Mouse (Mus musculus): ENCODE measurements around the gene Slc19a3. TPM values are rescaled to one million over a fixed set of nuclear protein-coding genes. Genes with fewer than 3 reads are reported as not detected.
"Not testable (repeated sequence)": the region's sequence is repeated elsewhere in the genome, so short reads cannot be mapped to it uniquely, and the experiment has no call there.

The Slc19a3 gene
- polyA plus RNA-seq, 1 experiment from 2014 or later, result 0.51 TPM

DNA sequence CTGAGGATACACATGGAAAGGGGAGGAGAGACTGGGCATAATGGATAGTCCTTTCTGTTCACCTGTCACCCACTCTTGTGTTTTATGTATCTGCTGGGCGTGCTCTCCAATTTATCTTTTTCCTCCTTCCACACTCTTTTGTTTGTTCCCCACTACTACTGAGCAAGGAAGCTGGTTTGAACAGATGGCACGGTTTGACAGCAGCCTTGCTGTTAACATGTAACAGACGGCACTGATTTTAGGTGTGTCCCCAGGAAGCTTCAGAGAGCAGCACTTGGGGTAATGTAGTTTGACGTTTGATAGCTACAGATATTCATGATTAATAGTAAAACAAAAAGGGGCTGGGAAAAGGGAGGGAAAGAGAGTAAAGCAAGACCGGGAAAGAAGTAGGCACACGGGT is 30.8 kb downstream of the Slc19a3 start:
- H3K27me3 ChIP-seq (ENCODE audit: insufficient read depth, low read length), result no peaks in the 10 kb centered on the region
- no peaks in the 10 kb centered on the region for H3K4me1 ChIP-seq (ENCODE audit: insufficient read depth)
- no peak overlapping the region for H3K4me2 ChIP-seq
- TF ChIP-seq CTCF (IDR thresholded peaks at IDR 0.05; ENCODE audit: low read depth), result no peak
- no peak overlapping the region for H3K27ac ChIP-seq (ENCODE audit: low read depth)
- WGBS, result 55% methylated on average over 6 of the region's 6 CpGs
- no peak overlapping the region for H3K9ac ChIP-seq
- no peaks in the 10 kb centered on the region for H3K9me3 ChIP-seq (ENCODE audit: low read depth, low read length)
- DNase-seq, result no peak
- H3K36me3 ChIP-seq (ENCODE audit: insufficient read depth), result no peaks in the 10 kb centered on the region
- no peak overlapping the region for H3K4me3 ChIP-seq (ENCODE audit: low read depth, low read length)
- no peak for ATAC-seq (ENCODE audit: insufficient read depth)

- 64% methylated on average over 8 of the region's 8 CpGs for WGBS
- H3K27ac ChIP-seq (ENCODE audit: low read depth), result no peak overlapping the region
- no peak overlapping the region for H3K4me2 ChIP-seq
These were observed 31.7 kb downstream of the Slc19a3 start for GRCm38 (mm10) chr1:83006218-83007179.

DNA sequence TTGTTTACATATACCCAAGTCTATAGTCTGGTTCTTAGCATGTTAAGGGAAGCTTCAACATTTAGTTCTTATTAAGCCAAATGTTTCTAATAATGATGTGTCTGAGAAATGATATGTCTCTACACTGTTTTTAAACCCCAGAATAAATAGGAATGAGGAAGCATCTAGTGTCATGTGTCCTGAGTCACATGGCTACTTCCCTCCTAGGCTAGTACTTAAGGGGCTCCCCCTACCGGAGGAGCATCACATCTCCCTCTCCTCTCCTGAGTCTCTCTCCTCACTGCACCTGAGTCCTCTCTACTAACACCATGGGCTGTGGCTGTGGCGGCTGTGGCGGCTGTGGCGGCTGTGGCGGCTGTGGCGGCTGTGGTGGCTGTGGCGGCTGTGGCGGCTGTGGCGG is 37.9 kb downstream of the Slc19a3 start, which contains the start of gene Gm47959:
Gene Gm47959, plus strand, starts transcription at position 243 of the 400 bp plus-strand sequence.
- H3K36me3 ChIP-seq (ENCODE audit: insufficient read depth); H3K4me3 ChIP-seq (ENCODE audit: low read depth, low read length); H3K9ac ChIP-seq; H3K9me3 ChIP-seq (ENCODE audit: low read depth, low read length); DNase-seq; H3K4me2 ChIP-seq; H3K4me1 ChIP-seq (ENCODE audit: insufficient read depth); H3K27ac ChIP-seq (ENCODE audit: low read depth); H3K27me3 ChIP-seq (ENCODE audit: insufficient read depth, low read length); ATAC-seq (ENCODE audit: insufficient read depth): not testable (repeated sequence)
- WGBS, result 92% methylated on average over 7 of the region's 9 CpGs

More at GRCm38 (mm10) chr1:83006218-83007179, 31.7 kb downstream of the Slc19a3 start:
- no peak overlapping the region for H3K9ac ChIP-seq
- no peaks in the 10 kb centered on the region for H3K27me3 ChIP-seq (ENCODE audit: insufficient read depth, low read length)
- no peaks in the 10 kb centered on the region for H3K36me3 ChIP-seq (ENCODE audit: insufficient read depth)
- H3K4me3 ChIP-seq (ENCODE audit: low read depth, low read length), result no peak overlapping the region
- TF ChIP-seq CTCF (IDR thresholded peaks at IDR 0.05; ENCODE audit: low read depth), result no peak
- H3K9me3 ChIP-seq (ENCODE audit: low read depth, low read length), result no peaks in the 10 kb centered on the region
- no peaks in the 10 kb centered on the region for H3K4me1 ChIP-seq (ENCODE audit: insufficient read depth)
- DNase-seq (no peak), ATAC-seq (ENCODE audit: insufficient read depth) (no peak)

- no peak for TF ChIP-seq CTCF (IDR thresholded peaks at IDR 0.05; ENCODE audit: low read depth)
- Histone ChIP-seq H3K27me3 (ENCODE audit: insufficient read depth, low read length) (no peaks in the 10 kb centered on the region), H3K4me3 (ENCODE audit: low read depth, low read length) (no peak overlapping the region), H3K9ac (no peak overlapping the region), H3K4me1 (ENCODE audit: insufficient read depth) (no peaks in the 10 kb centered on the region), H3K9me3 (ENCODE audit: low read depth, low read length) (no peaks in the 10 kb centered on the region), H3K36me3 (ENCODE audit: insufficient read depth) (no peaks in the 10 kb centered on the region), H3K27ac (ENCODE audit: low read depth) (no peak overlapping the region), H3K4me2 (no peak overlapping the region)
- no peak for DNase-seq
- 79% methylated on average over 3 of the region's 3 CpGs for WGBS
- ATAC-seq (ENCODE audit: insufficient read depth), result no peak
These were observed 44.3 kb downstream of the Slc19a3 start for GRCm38 (mm10) chr1:82993947-82994346.

DNA sequence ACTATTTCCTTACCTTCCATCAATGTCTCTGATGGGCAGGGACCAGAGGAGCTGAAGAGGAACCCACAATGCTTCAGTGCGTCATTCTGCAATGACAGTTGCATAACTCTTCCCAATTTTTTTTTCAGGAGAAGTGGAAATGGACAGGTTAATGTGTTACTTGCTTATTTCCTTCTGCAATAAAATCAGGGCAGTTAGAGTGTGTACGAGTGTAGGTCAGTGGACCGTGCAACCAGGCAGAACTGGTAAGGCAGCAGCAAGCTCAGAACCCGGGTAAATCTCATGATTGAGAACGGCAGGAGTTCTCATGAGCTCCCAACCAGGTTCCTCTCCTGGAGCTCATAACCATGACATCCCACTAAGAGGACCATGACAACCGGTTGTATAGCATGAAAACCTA is 46.2 kb downstream of the Slc19a3 start:
- ATAC-seq (ENCODE audit: insufficient read depth) (no peak), DNase-seq (no peak)
- WGBS, result 90% methylated on average over 6 of the region's 6 CpGs

DNA sequence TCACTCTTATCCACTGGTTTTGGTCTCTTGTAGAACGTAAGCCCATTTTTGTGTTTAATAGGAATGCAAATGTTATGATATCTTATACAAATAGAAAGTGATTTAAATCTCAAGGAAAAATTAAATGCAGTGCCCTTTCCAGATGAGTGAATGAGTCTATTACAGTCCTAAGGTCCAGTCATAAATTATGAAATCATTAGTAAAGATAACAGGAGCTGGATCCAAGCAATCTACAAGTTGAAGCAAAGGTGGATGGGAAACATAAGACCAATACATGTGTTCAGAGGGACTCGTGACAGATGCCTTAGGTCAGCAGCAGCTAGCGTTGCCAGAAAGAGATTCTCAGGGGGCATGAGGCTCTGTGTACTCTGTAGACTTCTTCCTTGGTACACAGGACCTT is 46.7 kb downstream of the Slc19a3 start:
- Histone ChIP-seq H3K36me3 (ENCODE audit: insufficient read depth) (no peaks in the 10 kb centered on the region), H3K9me3 (ENCODE audit: low read depth, low read length) (no peaks in the 10 kb centered on the region), H3K4me1 (ENCODE audit: insufficient read depth) (no peaks in the 10 kb centered on the region), H3K4me2 (no peak overlapping the region), H3K27ac (ENCODE audit: low read depth) (no peak overlapping the region), H3K27me3 (ENCODE audit: insufficient read depth, low read length) (no peaks in the 10 kb centered on the region), H3K4me3 (ENCODE audit: low read depth, low read length) (no peak overlapping the region), H3K9ac (no peak overlapping the region)
- DNase-seq, result no peak
- ATAC-seq (ENCODE audit: insufficient read depth), result no peak
- WGBS, result 77% methylated on average over 3 of the region's 3 CpGs
- TF ChIP-seq CTCF (IDR thresholded peaks at IDR 0.05; ENCODE audit: low read depth), result no peak

More for the DNA sequence above, 46.2 kb downstream of the Slc19a3 start:
- TF ChIP-seq CTCF (IDR thresholded peaks at IDR 0.05; ENCODE audit: low read depth), result no peak
- Histone ChIP-seq H3K4me3 (ENCODE audit: low read depth, low read length) (no peak overlapping the region), H3K9me3 (ENCODE audit: low read depth, low read length) (no peaks in the 10 kb centered on the region), H3K4me1 (ENCODE audit: insufficient read depth) (no peaks in the 10 kb centered on the region), H3K9ac (no peak overlapping the region), H3K4me2 (no peak overlapping the region), H3K36me3 (ENCODE audit: insufficient read depth) (no peaks in the 10 kb centered on the region), H3K27ac (ENCODE audit: low read depth) (no peak overlapping the region), H3K27me3 (ENCODE audit: insufficient read depth, low read length) (no peaks in the 10 kb centered on the region)

- H3K9me3 ChIP-seq (ENCODE audit: low read depth, low read length), result no peaks in the 10 kb centered on the region
- TF ChIP-seq CTCF (IDR thresholded peaks at IDR 0.05; ENCODE audit: low read depth), result no peak
- ATAC-seq (ENCODE audit: insufficient read depth), result no peak
These were observed 47.2 kb downstream of the Slc19a3 start for GRCm38 (mm10) chr1:82991062-82991461.

More at GRCm38 (mm10) chr1:82991062-82991461, 47.2 kb downstream of the Slc19a3 start:
- no peak overlapping the region for H3K27ac ChIP-seq (ENCODE audit: low read depth)
- H3K9ac ChIP-seq, result no peak overlapping the region
- no peak overlapping the region for H3K4me3 ChIP-seq (ENCODE audit: low read depth, low read length)
- no peak overlapping the region for H3K4me2 ChIP-seq
- no peaks in the 10 kb centered on the region for H3K27me3 ChIP-seq (ENCODE audit: insufficient read depth, low read length)
- H3K36me3 ChIP-seq (ENCODE audit: insufficient read depth), result no peaks in the 10 kb centered on the region
- H3K4me1 ChIP-seq (ENCODE audit: insufficient read depth), result no peaks in the 10 kb centered on the region
- 62% methylated on average over 4 of the region's 4 CpGs for WGBS
- DNase-seq, result no peak
